Mouse (Mus musculus): ENCODE results near the gene Ncoa7. TPM values are rescaled to one million over a fixed set of nuclear protein-coding genes. Genes with fewer than 3 reads are reported as not detected.
"Not testable (repeated sequence)": the region's sequence is repeated elsewhere in the genome, so short reads cannot be mapped to it uniquely, and the experiment has no call there.

Ncoa7 gene
- polyA plus RNA-seq, 1 experiment from 2014 or later, result 8.8 TPM

DNA sequence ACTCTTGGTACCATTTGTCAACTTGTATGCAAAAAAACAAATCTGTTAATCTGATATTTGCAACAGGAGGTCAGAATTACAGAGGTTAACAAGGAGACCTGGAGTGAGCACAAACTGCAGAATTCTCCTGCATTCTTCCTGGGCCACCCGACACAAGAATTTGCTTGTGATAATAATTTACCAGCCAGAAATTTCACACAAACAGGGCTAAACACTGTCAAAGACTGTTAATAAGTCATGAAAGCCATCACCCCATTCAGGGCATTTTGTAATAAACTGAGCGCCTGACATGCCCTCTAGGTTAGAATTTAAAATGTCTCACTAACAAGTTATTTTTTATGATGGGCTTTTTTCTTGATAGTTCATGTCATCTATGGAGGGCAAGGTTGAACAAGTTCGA is 12.1 kb downstream of the Ncoa7 start:
- TF ChIP-seq CTCF (IDR thresholded peaks at IDR 0.05), result no peak
- TF ChIP-seq EP300 (IDR thresholded peaks at IDR 0.05), result no peak
- no peaks in the 10 kb centered on the region for H3K27me3 ChIP-seq (replicated peaks; ENCODE audit: insufficient read depth, low read length)
- WGBS, result 79% methylated on average over 3 of the region's 3 CpGs
- H3K4me1 ChIP-seq (ENCODE audit: insufficient read depth, low read depth, low read length), result no peaks in the 10 kb centered on the region
- no peak for ATAC-seq
- H3K36me3 ChIP-seq (ENCODE audit: insufficient read depth, low read length), result no peaks in the 10 kb centered on the region
- DNase-seq (ENCODE audit: low spot score), result no peak
- H3K4me3 ChIP-seq (ENCODE audit: low read depth, low read length), result no peak overlapping the region
- H3K9me3 ChIP-seq (ENCODE audit: low read length), result no peaks in the 10 kb centered on the region
- no peak overlapping the region for H3K4me2 ChIP-seq (replicated peaks; ENCODE audit: low read depth, low read length)
- no peak overlapping the region for H3K27ac ChIP-seq (ENCODE audit: low read length)
- no peak overlapping the region for H3K9ac ChIP-seq (replicated peaks; ENCODE audit: low read depth)

GRCm38 (mm10) chr10:30789521-30789920 is 13.6 kb downstream of the Ncoa7 start:
- H3K9me3 ChIP-seq (ENCODE audit: low read length), result no peaks in the 10 kb centered on the region
- TF ChIP-seq CTCF (IDR thresholded peaks at IDR 0.05) (no peak), EP300 (IDR thresholded peaks at IDR 0.05) (no peak)
- H3K36me3 ChIP-seq (ENCODE audit: insufficient read depth, low read length), result no peaks in the 10 kb centered on the region
- no peaks in the 10 kb centered on the region for H3K27me3 ChIP-seq (replicated peaks; ENCODE audit: insufficient read depth, low read length)
- H3K4me2 ChIP-seq (replicated peaks; ENCODE audit: low read depth, low read length), result no peak overlapping the region
- no peak overlapping the region for H3K9ac ChIP-seq (replicated peaks; ENCODE audit: low read depth)
- H3K4me1 ChIP-seq (ENCODE audit: insufficient read depth, low read depth, low read length), result no peaks in the 10 kb centered on the region
- H3K4me3 ChIP-seq (ENCODE audit: low read depth, low read length), result no peak overlapping the region
- ATAC-seq, result no peak
- H3K27ac ChIP-seq (ENCODE audit: low read length), result no peak overlapping the region
- no peak for DNase-seq (ENCODE audit: low spot score)
- WGBS, result 97% methylated on average over 5 of the region's 5 CpGs

DNA sequence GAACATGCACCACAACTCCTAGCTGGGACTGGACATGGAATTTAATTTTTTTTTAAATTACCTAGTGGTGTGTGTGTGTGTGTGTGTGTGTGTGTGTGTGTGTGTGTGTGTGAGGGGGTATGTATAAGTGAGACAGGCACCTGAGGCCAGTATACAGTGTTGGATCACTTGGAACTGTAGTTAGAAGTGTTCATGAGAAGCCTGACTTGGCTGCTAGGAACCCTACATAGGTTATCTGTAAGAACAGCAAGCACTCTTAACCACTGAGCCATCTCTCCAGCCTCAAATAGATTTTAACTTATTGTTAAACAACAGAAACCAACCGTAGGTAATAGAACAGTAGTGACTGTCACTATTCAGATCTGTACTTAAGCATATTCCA is 14.8 kb downstream of the Ncoa7 start:
- ATAC-seq (no peak), DNase-seq (ENCODE audit: low spot score) (no peak)
- TF ChIP-seq CTCF (IDR thresholded peaks at IDR 0.05) (no peak), EP300 (IDR thresholded peaks at IDR 0.05) (no peak)
- Histone ChIP-seq H3K9me3 (ENCODE audit: low read length) (no peaks in the 10 kb centered on the region), H3K27me3 (replicated peaks; ENCODE audit: insufficient read depth, low read length) (no peaks in the 10 kb centered on the region), H3K4me2 (replicated peaks; ENCODE audit: low read depth, low read length) (no peak overlapping the region), H3K4me3 (ENCODE audit: low read depth, low read length) (no peak overlapping the region), H3K4me1 (ENCODE audit: insufficient read depth, low read depth, low read length) (no peaks in the 10 kb centered on the region), H3K36me3 (ENCODE audit: insufficient read depth, low read length) (no peaks in the 10 kb centered on the region), H3K27ac (ENCODE audit: low read length) (no peak overlapping the region), H3K9ac (replicated peaks; ENCODE audit: low read depth) (no peak overlapping the region)
- WGBS, result 71% methylated on average over 1 of the region's 1 CpGs

DNA sequence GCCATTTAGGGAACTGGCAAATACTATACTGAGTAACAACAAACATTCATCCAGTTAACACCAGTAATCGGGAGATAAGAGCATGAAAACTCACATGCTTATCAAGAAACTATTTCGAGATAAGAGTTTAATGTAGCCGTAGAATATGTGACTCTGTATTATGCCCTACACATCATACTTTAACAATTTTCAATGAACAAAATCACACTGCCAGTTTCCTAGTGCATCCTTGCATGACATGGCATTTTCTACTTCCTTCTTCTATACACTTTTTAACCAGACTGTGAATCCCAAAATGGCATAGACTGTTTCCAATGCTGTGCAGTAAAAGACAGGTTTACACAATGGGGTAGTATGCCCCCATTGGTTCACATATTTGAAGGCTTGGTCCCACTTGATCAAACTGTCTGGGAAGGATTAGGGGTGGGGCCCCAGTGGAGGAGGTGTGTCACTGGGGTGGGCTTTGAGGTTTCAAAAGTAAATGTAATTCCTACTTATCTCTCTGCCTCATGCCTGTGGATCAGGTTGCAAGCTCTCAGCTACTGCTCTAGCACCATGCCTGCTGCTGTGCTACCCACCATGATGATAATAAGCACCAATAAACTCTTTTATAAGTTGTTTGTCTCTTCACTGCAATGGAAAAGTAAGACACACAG is 15.3 kb downstream of the Ncoa7 start:
- Histone ChIP-seq H3K27me3 (replicated peaks; ENCODE audit: insufficient read depth, low read length) (no peaks in the 10 kb centered on the region), H3K4me2 (replicated peaks; ENCODE audit: low read depth, low read length) (no peak overlapping the region), H3K4me1 (ENCODE audit: insufficient read depth, low read depth, low read length) (no peaks in the 10 kb centered on the region), H3K27ac (ENCODE audit: low read length) (no peak overlapping the region), H3K9me3 (ENCODE audit: low read length) (no peaks in the 10 kb centered on the region), H3K4me3 (ENCODE audit: low read depth, low read length) (no peak overlapping the region), H3K36me3 (ENCODE audit: insufficient read depth, low read length) (no peaks in the 10 kb centered on the region), H3K9ac (replicated peaks; ENCODE audit: low read depth) (no peak overlapping the region)
- TF ChIP-seq CTCF (IDR thresholded peaks at IDR 0.05), result no peak
- 48% methylated on average over 3 of the region's 3 CpGs for WGBS
- ATAC-seq (no peak), DNase-seq (ENCODE audit: low spot score) (no peak)

- DNase-seq (ENCODE audit: low spot score) (no peak), ATAC-seq (no peak)
- H3K9me3 ChIP-seq (ENCODE audit: low read length), result no peaks in the 10 kb centered on the region
- no peak for TF ChIP-seq CTCF (IDR thresholded peaks at IDR 0.05)
- TF ChIP-seq EP300 (IDR thresholded peaks at IDR 0.05), result no peak
- no peaks in the 10 kb centered on the region for H3K27me3 ChIP-seq (replicated peaks; ENCODE audit: insufficient read depth, low read length)
- no peak overlapping the region for H3K4me3 ChIP-seq (ENCODE audit: low read depth, low read length)
- 81% methylated on average over 5 of the region's 5 CpGs for WGBS
- no peak overlapping the region for H3K4me2 ChIP-seq (replicated peaks; ENCODE audit: low read depth, low read length)
- H3K27ac ChIP-seq (ENCODE audit: low read length), result no peak overlapping the region
- no peaks in the 10 kb centered on the region for H3K4me1 ChIP-seq (ENCODE audit: insufficient read depth, low read depth, low read length)
- H3K36me3 ChIP-seq (ENCODE audit: insufficient read depth, low read length), result no peaks in the 10 kb centered on the region
- no peak overlapping the region for H3K9ac ChIP-seq (replicated peaks; ENCODE audit: low read depth)
These were observed 16.9 kb downstream of the Ncoa7 start for GRCm38 (mm10) chr10:30786103-30786754.

GRCm38 (mm10) chr10:30780921-30781320 is 22.2 kb downstream of the Ncoa7 start:
- 88% methylated on average over 9 of the region's 9 CpGs for WGBS
- ATAC-seq; H3K27me3 ChIP-seq (replicated peaks; ENCODE audit: insufficient read depth, low read length); H3K27ac ChIP-seq (ENCODE audit: low read length); H3K4me2 ChIP-seq (replicated peaks; ENCODE audit: low read depth, low read length); H3K36me3 ChIP-seq (ENCODE audit: insufficient read depth, low read length); H3K4me3 ChIP-seq (ENCODE audit: low read depth, low read length); H3K9me3 ChIP-seq (ENCODE audit: low read length); DNase-seq (ENCODE audit: low spot score); H3K4me1 ChIP-seq (ENCODE audit: insufficient read depth, low read depth, low read length); H3K9ac ChIP-seq (replicated peaks; ENCODE audit: low read depth): not testable (repeated sequence)
